17 mouse cellular contexts compared by ENCODE assay signal in genomic region chr16:11092523-11092922, GRCm38 (mm10). TPM values are rescaled to one million over a fixed set of nuclear protein-coding genes. Genes with fewer than 3 reads are reported as not detected.
DNase-seq lines count a peak whose midpoint lies in the region; ATAC-seq and TF ChIP-seq lines count a peak whose summit lies in the region.
"Had no signal": no experiment of that assay in that cellular context is flagged by ENCODE, and none has a peak within 500 bp of the region (broad histone marks: within the 10 kb centered on the region; RNA-seq: fewer than 3 reads in every experiment).

No protein-coding gene starts in this region.

- intact Hi-C loops in heart, postnatal 10 days (cut with DNase I) = loop anchor here (5.0 kb wide), 1 partner anchor 55 kb away; no protein-coding TSS in a partner anchor

- no peak for TF ChIP-seq CTCF in olfactory bulb, adult 2 months (IDR thresholded peaks at IDR 0.05; ENCODE audit: insufficient read depth, low read depth, low read length)

- no peaks in the 10 kb centered on the region for H3K27me3 ChIP-seq in heart, embryonic 10.5 days (ENCODE audit: insufficient read depth, poor library complexity, severe bottlenecking)
- no peaks in the 10 kb centered on the region for H3K27me3 ChIP-seq in forebrain, embryonic 12.5 days
- H3K27me3 ChIP-seq: embryonic facial prominence, embryonic 15.5 days; forebrain, embryonic 13.5 days had no signal

- no peaks in the 10 kb centered on the region for H3K9me3 ChIP-seq in heart, embryonic 10.5 days
- H3K9me3 ChIP-seq in forebrain, embryonic 12.5 days = no peaks in the 10 kb centered on the region
- H3K9me3 ChIP-seq: embryonic facial prominence, embryonic 15.5 days; forebrain, embryonic 13.5 days; midbrain, embryonic 10.5 days had no signal

- 28% methylated on average over 3 of the region's 3 CpGs for WGBS in heart, embryonic 10.5 days
- 15% methylated on average over 3 of the region's 3 CpGs for WGBS in olfactory bulb, adult 2 months
- WGBS in forebrain, embryonic 12.5 days = 83% methylated on average over 3 of the region's 3 CpGs

- no peak for DNase-seq in heart, embryonic 10.5 days (ENCODE audit: low spot score)
- no peak for DNase-seq in heart, postnatal 10 days
- peak; percentile 58 for DNase-seq in left cerebral cortex, adult 11 months (ENCODE audit: low spot score)
- DNase-seq in left cerebral cortex, adult 8-10 months (ENCODE audit: low spot score in 2 of 2) = no peak
- DNase-seq: adrenal gland, postnatal 25 days; cerebellum, adult 11-12 months; gastrocnemius, postnatal 14 days had no signal

- peaks cover 54% of the 10 kb centered on the region for H3K36me3 ChIP-seq in heart, embryonic 10.5 days
- peaks cover 42% of the 10 kb centered on the region for H3K36me3 ChIP-seq in forebrain, embryonic 12.5 days (replicated peaks)

- no peak for ATAC-seq in forebrain, embryonic 12.5 days (ENCODE audit: low FRiP score)
- no peak for ATAC-seq in megakaryocyte-erythroid progenitor cell, adult 5-6 weeks (replicated peaks; ENCODE audit: low FRiP score, low TSS enrichment, poor library complexity, severe bottlenecking)
- ATAC-seq: forebrain, embryonic 13.5 days; intestine, postnatal 0 days had no signal

- H3K4me1 ChIP-seq in heart, embryonic 10.5 days = peaks cover 15% of the 10 kb centered on the region
- peaks cover 18% of the 10 kb centered on the region for H3K4me1 ChIP-seq in brown adipose tissue, adult 24 weeks (ENCODE audit: control insufficient read depth, insufficient read depth, insufficient read length, low read length)
- peaks cover 31% of the 10 kb centered on the region for H3K4me1 ChIP-seq in olfactory bulb, adult 2 months (ENCODE audit: control insufficient read depth, insufficient read depth, low read length)
- H3K4me1 ChIP-seq in forebrain, embryonic 12.5 days = peaks cover 7% of the 10 kb centered on the region; the same call in 1 of the 2 replicates
- H3K4me1 ChIP-seq: embryonic facial prominence, embryonic 15.5 days; midbrain, embryonic 10.5 days had no signal

- H3K4me2 ChIP-seq in forebrain, embryonic 12.5 days = no peak overlapping the region
- H3K4me2 ChIP-seq: embryonic facial prominence, embryonic 15.5 days; forebrain, embryonic 13.5 days; hindbrain, embryonic 14.5 days had no signal

- TF ChIP-seq POLR2A in olfactory bulb, adult 2 months (IDR thresholded peaks at IDR 0.05; ENCODE audit: insufficient read depth, low read depth, low read length) = no peak

- H3K27ac ChIP-seq in heart, embryonic 10.5 days = peak overlapping the region; percentile 48; the same call in 1 of the 2 replicates
- H3K27ac ChIP-seq in brown adipose tissue, adult 24 weeks (replicated peaks; ENCODE audit: low read depth, low read length) = peak overlapping the region; percentile 19
- H3K27ac ChIP-seq in olfactory bulb, adult 2 months (ENCODE audit: insufficient read depth, low read depth, low read length) = peak overlapping the region; percentile 63
- no peak overlapping the region for H3K27ac ChIP-seq in forebrain, embryonic 12.5 days
- H3K27ac ChIP-seq: embryonic facial prominence, embryonic 15.5 days; forebrain, embryonic 13.5 days; hindbrain, embryonic 14.5 days; liver, embryonic 14.5 days; midbrain, embryonic 10.5 days had no signal

- no peak overlapping the region for H3K4me3 ChIP-seq in heart, embryonic 10.5 days
- H3K4me3 ChIP-seq in brown adipose tissue, adult 24 weeks (ENCODE audit: insufficient read depth, low read depth, low read length) = no peak overlapping the region
- no peak overlapping the region for H3K4me3 ChIP-seq in olfactory bulb, adult 2 months (ENCODE audit: insufficient read depth, low read depth, low read length)
- no peak overlapping the region for H3K4me3 ChIP-seq in forebrain, embryonic 12.5 days (replicated peaks)
- H3K4me3 ChIP-seq: embryonic facial prominence, embryonic 15.5 days; forebrain, embryonic 13.5 days; midbrain, embryonic 10.5 days had no signal

- H3K9ac ChIP-seq in forebrain, embryonic 12.5 days = no peak overlapping the region
- H3K9ac ChIP-seq: embryonic facial prominence, embryonic 15.5 days; forebrain, embryonic 13.5 days; hindbrain, embryonic 14.5 days; liver, embryonic 14.5 days had no signal

RNA-seq across cellular contexts. Expression of gene Litaf, which starts 26.6 kb away (rescaled TPM):
- polyA plus RNA-seq in heart, embryonic 10.5 days (2016; fragmentation: Nextera tagmentation; extraction: Ambion mirVana) = 60.8 and 68.7 TPM in 2 replicates
- 10 to 100 TPM; 39.9 to 42.8 TPM for total RNA-seq in heart, postnatal 10 days (2021)
- total RNA-seq in left cerebral cortex, adult 8-10 months (2022) = 10 to 100 TPM; 18.7 to 24.5 (median 21.6) TPM
- 15.6 and 17.6 TPM in 2 replicates for polyA plus RNA-seq in brown adipose tissue, adult 24 weeks (2012; ENCODE audit: insufficient read depth, insufficient read length, missing spikeins)
- not detected in 2 replicates for polyA plus RNA-seq in olfactory bulb, adult 2 months (2012; ENCODE audit: insufficient read depth, insufficient read length, low replicate concordance, missing spikeins)
- polyA plus RNA-seq in forebrain, embryonic 12.5 days (2016; fragmentation: Nextera tagmentation; extraction: Ambion mirVana) = 50.7 and 53.6 TPM in 2 replicates
- total RNA-seq in megakaryocyte-erythroid progenitor cell, adult 5-6 weeks (2014; fragmentation: Nextera tagmentation) = 5.4 and 6.6 TPM in 2 replicates
- total RNA-seq in megakaryocyte-erythroid progenitor cell, adult 5-6 weeks (2017) = 6.9 and 9.4 TPM in 2 replicates

RNA-seq across cellular contexts. Expression of gene Snn, which starts 31.8 kb away (rescaled TPM):
- polyA plus RNA-seq in heart, embryonic 10.5 days (2016; fragmentation: Nextera tagmentation; extraction: Ambion mirVana) = 37.2 and 38.3 TPM in 2 replicates
- total RNA-seq in heart, postnatal 10 days (2021) = 10 to 100 TPM; 45.9 to 47.7 TPM
- total RNA-seq in left cerebral cortex, adult 8-10 months (2022) = 100 to 1,000 TPM; 174 to 204 (median 186) TPM
- 6.4 and 7.7 TPM in 2 replicates for polyA plus RNA-seq in brown adipose tissue, adult 24 weeks (2012; ENCODE audit: insufficient read depth, insufficient read length, missing spikeins)
- 106 TPM in 1 of 2 replicates, not detected in the other for polyA plus RNA-seq in olfactory bulb, adult 2 months (2012; ENCODE audit: insufficient read depth, insufficient read length, low replicate concordance, missing spikeins)
- polyA plus RNA-seq in forebrain, embryonic 12.5 days (2016; fragmentation: Nextera tagmentation; extraction: Ambion mirVana) = 102 and 104 TPM in 2 replicates
- total RNA-seq in megakaryocyte-erythroid progenitor cell, adult 5-6 weeks (2014; fragmentation: Nextera tagmentation) = 0.52 and 7.4 TPM in 2 replicates
- 0.09 and 1.6 TPM in 2 replicates for total RNA-seq in megakaryocyte-erythroid progenitor cell, adult 5-6 weeks (2017)

RNA-seq across cellular contexts. Expression of gene Txndc11, which starts 41.9 kb away (rescaled TPM):
- 32.8 and 40.8 TPM in 2 replicates for polyA plus RNA-seq in heart, embryonic 10.5 days (2016; fragmentation: Nextera tagmentation; extraction: Ambion mirVana)
- 10 to 100 TPM; 22.7 to 24.3 TPM for total RNA-seq in heart, postnatal 10 days (2021)
- total RNA-seq in left cerebral cortex, adult 8-10 months (2022) = 10 to 100 TPM; 29.1 to 31.7 (median 30.0) TPM
- polyA plus RNA-seq in brown adipose tissue, adult 24 weeks (2012; ENCODE audit: insufficient read depth, insufficient read length, missing spikeins) = 12.3 and 12.6 TPM in 2 replicates
- polyA plus RNA-seq in olfactory bulb, adult 2 months (2012; ENCODE audit: insufficient read depth, insufficient read length, low replicate concordance, missing spikeins) = not detected in 2 replicates
- polyA plus RNA-seq in forebrain, embryonic 12.5 days (2016; fragmentation: Nextera tagmentation; extraction: Ambion mirVana) = 28.3 and 30.9 TPM in 2 replicates
- total RNA-seq in megakaryocyte-erythroid progenitor cell, adult 5-6 weeks (2014; fragmentation: Nextera tagmentation) = 22.6 and 27.1 TPM in 2 replicates
- 21.2 and 27.5 TPM in 2 replicates for total RNA-seq in megakaryocyte-erythroid progenitor cell, adult 5-6 weeks (2017)
